Mouse (Mus musculus) right cerebral cortex, adult 2 months (tissue): ENCODE measurements around the gene Rev1.
"Not testable (repeated sequence)": the region's sequence is repeated elsewhere in the genome, so short reads cannot be mapped to it uniquely, and the experiment has no call there.

Source experiments
- DNase-seq, 2 experiments: peaks; one replicate each; pipeline ENCODE4 v3.0.0; 2021 to 2022; ENCODE audit warnings: low spot score in 2 of 2

Rev1 gene

GRCm38 (mm10) chr1:38067276-38067675 lies 62.3 kb downstream of the Rev1 start:
- no peak for DNase-seq

GRCm38 (mm10) chr1:38062156-38062555 lies 67.4 kb downstream of the Rev1 start:
- not testable (repeated sequence) for DNase-seq

- no peak for DNase-seq
Observed at GRCm38 (mm10) chr1:38058417-38058816, 71.2 kb downstream of the Rev1 start.

GRCm38 (mm10) chr1:38055176-38055575 lies 74.4 kb downstream of the Rev1 start:
- DNase-seq, result no peak

GRCm38 (mm10) chr1:38049562-38049961 lies 80.0 kb downstream of the Rev1 start:
- DNase-seq, result no peak

GRCm38 (mm10) chr1:38048121-38048520 lies 81.5 kb downstream of the Rev1 start:
- no peak for DNase-seq

- no peak for DNase-seq
Observed at GRCm38 (mm10) chr1:38038898-38039297, 90.7 kb downstream of the Rev1 start.

- DNase-seq, result no peak
Observed at GRCm38 (mm10) chr1:38037375-38037774, 92.2 kb downstream of the Rev1 start.

GRCm38 (mm10) chr1:38035521-38035920 lies 94.1 kb downstream of the Rev1 start:
- no peak for DNase-seq

- no peak for DNase-seq
Observed at GRCm38 (mm10) chr1:38031391-38031790, 98.2 kb downstream of the Rev1 start.

- DNase-seq, result no peak
Observed at GRCm38 (mm10) chr1:38027301-38027700, 102.3 kb downstream of the Rev1 start.

GRCm38 (mm10) chr1:38014551-38015203 lies 114.9 kb downstream of the Rev1 start:
- no peak for DNase-seq

- DNase-seq, result no peak
Observed at GRCm38 (mm10) chr1:38012509-38012908, 117.1 kb downstream of the Rev1 start.

- no peak for DNase-seq
Observed at GRCm38 (mm10) chr1:38012104-38012503, 117.5 kb downstream of the Rev1 start.

GRCm38 (mm10) chr1:38011647-38012046 lies 118.0 kb downstream of the Rev1 start:
- no peak for DNase-seq

- no peak for DNase-seq
Observed at GRCm38 (mm10) chr1:38006741-38007140, 122.9 kb downstream of the Rev1 start.

GRCm38 (mm10) chr1:38003046-38003445 lies 126.6 kb downstream of the Rev1 start:
- no peak for DNase-seq
